Mouse (Mus musculus) large intestine, adult 2 months (tissue): Measurements from ENCODE around the gene Stx12. TPM values are rescaled to one million over a fixed set of nuclear protein-coding genes. Genes with fewer than 3 reads are reported as not detected.
"Not testable (repeated sequence)": the region's sequence is repeated elsewhere in the genome, so short reads cannot be mapped to it uniquely, and the experiment has no call there.

Source experiments
- DNase-seq: peaks from one replicate; pipeline ENCODE4 v3.0.0-alpha.2; 2012; ENCODE audit warnings: low read depth, low spot score
- WGBS: fragments of 180-500 bp; shearing (Covaris S2); methylation state at CpG from one replicate; pipeline ENCODE4 v1.1.7; 2018; 5-methylcytosine and 5-hydroxymethylcytosine counted together
- polyA plus RNA-seq: library from polyadenylated mRNA; depleted of rRNA; stranded (reverse); fragments of >200 nt; gene quantifications from 2 replicates; pipeline ENCODE4 v1.2.3, GENCODE M21; 2012; rRNA removed

Gene Stx12
- polyA plus RNA-seq = 20.1 and 33.5 TPM in 2 replicates

DNA sequence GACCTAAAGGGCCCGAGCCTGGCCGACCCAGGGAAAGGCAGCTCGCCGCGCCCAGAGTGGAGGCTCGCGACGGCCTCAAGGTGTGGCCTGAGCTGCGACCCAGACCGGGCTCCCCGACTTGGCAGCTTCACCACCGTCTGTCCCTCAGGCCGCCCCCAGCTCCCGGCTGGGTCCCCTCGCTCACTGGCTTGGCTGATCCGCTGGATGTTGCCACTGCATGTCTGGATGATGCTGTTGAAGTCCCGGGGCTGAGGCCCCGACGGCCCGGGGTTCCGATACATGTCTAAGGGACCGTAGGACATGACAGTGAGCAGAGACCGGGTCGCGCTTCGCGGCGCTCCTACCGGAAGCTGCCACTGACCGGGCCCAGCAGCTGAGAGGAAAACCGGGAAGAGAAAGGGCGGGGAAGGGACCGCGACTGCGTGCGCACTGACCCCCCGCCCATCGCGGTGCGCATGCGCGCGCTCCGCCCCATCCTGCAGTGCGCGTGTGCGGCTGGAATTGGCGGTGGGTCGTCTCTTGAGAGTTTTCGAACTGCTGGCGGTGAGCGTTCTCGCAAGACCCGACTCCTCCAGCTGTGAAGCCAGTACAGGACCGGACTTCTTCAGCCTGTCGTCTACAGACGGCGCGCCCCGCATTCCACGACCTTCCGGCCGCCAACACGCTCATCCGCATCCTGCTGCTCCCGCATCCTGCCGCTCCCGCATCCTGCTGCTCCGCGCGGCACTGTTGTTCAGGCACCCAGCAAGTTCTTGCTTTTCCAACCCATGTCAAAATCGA, at the start of gene Stx12:
Gene Stx12, minus strand, starts transcription at position 446 of the 780 bp plus-strand sequence.
- WGBS = under 1% methylated on average over 72 of the region's 72 CpGs
- DNase-seq = peak; percentile 57

DNA sequence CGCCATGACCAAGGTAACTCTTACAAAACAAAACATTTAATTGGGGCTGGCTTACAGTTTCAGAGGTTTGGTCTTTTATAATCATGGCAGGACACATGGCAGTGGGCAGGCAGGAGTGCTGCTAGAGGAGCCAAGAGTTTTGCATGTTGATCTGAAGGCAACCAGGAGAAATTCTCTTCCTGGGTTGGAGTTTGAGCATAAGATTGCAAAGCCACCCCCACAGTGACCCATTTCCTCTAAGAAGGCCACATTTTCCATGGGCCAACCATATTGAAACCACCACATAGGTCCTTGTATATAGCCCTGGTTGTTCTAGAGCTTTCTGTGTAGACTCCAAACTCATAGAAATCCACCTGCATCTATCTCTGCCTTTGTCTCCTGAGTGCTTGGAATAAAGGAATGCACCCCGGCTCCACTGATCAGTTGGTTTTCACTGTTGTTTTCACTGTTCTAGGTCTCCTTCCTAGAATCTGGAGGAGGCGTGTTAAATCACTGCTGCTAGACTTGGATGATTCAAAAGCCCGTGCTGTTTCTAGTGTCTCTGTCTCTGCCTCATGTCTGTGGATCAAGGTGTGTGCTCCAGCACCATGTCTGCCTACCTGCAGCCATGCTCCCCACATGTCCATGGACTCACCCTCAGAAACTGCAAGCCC, 48.6 kb upstream of the Stx12 start:
- DNase-seq = no peak
- 86% methylated on average over 4 of the region's 4 CpGs for WGBS

DNA sequence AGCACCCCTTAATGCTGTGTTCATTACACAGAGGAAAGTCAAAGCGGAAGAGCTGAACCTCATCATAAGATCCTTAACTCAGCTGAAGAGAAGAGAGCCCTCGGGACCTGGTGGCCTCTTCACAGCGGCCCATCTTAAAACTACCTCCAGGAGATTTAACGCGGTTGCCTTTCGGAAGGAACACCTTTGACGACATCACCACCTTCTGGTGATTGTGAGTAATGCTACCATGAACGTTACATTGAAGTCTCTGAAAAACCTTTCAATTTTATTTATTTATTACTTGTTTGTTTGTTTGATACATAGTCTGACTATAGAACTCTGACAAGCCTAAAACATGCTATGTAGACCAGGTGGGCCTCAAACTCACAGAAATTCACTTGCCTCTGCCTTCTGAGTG, 46.5 kb upstream of the Stx12 start:
- no peak for DNase-seq
- 10% methylated on average over 8 of the region's 8 CpGs for WGBS

- not testable (repeated sequence) for DNase-seq
- WGBS = 38% methylated on average over 2 of the region's 2 CpGs
These were observed 42.2 kb upstream of the Stx12 start for GRCm38 (mm10) chr4:132926520-132926919.

DNA sequence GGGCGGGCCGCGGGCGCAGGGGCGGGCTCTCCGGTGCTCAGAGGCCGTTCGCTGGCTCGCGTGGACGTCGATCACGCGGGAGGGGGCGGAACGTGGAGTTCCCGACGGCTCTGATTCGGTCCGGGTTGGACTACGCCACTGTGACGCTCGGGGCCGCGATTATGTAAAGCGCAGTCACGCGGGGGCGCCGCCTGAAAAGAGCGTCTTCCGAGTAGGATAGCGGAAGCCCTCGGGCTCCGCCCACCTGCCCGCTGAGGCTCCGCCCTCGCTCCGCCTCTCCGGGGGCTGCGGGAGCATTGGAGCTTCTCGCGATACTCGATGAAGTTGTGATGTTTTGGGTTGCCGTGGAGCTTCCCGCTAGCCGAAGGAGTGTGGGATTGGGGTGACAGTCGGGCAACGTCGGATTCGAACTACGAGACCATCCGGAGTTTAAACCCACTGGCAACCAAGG, 38.3 kb upstream of the Stx12 start, which contains the start of gene Fam76a:
Gene Fam76a, minus strand, starts transcription at position 1 of the 451 bp plus-strand sequence.
- DNase-seq = peak; percentile 95
- 2% methylated on average over 49 of the region's 53 CpGs for WGBS

DNA sequence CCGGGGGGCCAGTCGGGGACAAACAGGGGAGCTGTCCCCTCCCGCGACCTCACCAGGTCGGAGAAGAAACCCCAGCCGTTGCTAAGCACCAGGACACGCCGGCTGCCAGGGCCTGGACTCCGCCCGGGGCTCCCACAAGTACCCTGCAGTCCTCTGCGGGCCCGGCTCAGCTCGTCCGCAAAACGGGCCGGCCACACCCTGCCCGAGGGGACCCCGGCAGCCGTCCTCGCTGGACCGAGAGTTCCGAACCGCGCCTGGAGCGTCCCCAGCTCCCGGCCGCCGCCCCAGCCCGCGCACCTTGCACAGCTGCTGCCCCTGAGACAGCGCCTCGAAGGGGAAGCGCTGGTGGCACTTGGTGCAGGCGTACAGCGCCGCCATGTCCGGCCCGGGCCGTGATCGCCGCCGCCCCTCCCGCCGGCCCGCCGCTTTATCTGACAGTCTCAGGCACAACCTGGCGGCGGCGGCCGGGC, 37.8 kb upstream of the Stx12 start:
- WGBS = under 1% methylated on average over 50 of the region's 50 CpGs
- no peak for DNase-seq

DNA sequence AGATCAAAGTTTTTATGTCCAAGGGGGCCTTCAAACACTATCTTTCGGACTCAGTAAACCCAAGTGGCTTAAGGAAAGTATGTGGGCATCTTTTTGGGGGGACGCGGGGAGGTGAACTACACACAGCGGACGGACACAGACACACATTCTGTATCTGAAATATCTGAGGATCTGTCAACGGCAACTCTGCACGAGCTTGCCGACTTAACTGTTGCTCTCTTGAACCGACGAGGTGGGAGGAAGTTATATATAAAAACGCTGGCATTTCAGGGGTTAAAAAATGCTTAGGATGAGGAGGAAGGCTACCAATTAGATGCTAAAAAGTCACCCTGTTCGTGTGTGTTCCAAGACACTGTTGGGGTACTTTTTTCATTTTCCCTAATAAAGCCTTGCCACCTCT, 37.2 kb upstream of the Stx12 start:
- DNase-seq = no peak
- 36% methylated on average over 12 of the region's 12 CpGs for WGBS

DNA sequence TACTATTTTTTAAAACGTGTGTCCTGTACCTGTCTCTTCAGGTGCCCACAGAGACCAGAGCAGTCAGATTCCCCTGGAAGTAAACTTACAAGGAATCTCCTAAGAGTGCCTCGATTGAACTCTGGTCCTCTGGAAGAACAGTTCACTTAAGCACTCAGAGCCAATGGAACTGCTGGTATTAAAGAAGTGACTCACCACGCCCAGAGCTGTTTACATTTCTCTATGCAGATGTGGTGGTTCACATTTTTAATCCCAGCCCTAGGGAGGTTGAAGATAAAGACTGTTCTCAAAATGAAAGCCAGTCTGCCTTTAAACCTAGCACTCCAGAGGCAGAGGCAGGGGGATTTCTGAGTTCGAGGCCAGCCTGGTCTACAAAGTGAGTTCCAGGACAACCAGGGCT, 35.9 kb upstream of the Stx12 start:
- WGBS = 64% methylated on average over 4 of the region's 4 CpGs

DNA sequence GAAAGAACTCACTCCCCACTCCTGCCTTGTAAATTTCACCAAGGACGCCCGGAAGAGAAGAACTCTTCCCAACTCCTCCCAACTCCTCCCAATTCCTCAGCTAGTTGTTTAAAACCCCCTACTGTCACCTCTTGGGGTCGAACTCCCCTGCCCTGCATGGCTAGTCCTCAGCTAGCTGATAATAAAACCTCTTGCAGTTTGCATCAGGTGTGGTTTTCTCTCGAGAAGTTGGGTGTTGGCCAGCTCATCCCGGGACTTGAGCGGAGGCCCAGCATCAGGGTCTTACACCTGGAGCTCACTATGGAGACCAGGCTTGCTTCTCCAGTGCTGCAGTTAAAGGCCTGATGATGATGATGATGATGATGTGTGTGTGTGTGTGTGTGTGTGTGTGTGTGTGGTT, 34.2 kb upstream of the Stx12 start:
- 73% methylated on average over 6 of the region's 6 CpGs for WGBS
- not testable (repeated sequence) for DNase-seq

More for the DNA sequence above, 35.9 kb upstream of the Stx12 start:
- no peak for DNase-seq

GRCm38 (mm10) chr4:132912156-132912555, 27.8 kb upstream of the Stx12 start:
- WGBS = 91% methylated on average over 6 of the region's 6 CpGs
- DNase-seq = no peak

- 86% methylated on average over 5 of the region's 5 CpGs for WGBS
- DNase-seq = no peak
These were observed 21.6 kb upstream of the Stx12 start for GRCm38 (mm10) chr4:132905843-132906360.

DNA sequence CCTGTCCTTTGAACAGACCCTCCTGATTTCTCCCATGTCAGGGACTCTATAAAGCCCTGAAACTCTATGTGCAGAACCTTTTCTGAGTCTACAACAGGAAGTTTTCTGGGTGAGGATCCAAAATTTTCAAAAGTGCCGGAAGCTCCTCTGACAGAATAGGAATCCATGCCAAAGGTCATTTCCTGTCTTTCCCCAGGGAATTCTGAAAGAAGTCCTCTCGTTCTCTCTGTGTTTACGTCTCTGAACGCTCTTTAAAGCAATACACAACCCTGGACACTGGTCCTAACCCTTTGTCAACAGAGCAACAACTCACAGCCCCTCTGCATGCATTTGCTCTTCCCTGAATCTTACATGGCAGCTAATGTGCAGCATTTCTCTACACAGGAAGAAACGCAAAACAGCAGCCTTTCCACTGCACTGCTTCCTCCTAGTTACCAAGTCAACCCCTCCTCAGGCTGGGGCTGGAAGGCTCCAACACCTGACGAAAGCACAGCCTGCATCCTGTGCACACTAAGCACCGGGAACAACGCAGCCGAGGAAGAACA, 20.5 kb upstream of the Stx12 start:
- WGBS = 67% methylated on average over 9 of the region's 9 CpGs
- no peak for DNase-seq

GRCm38 (mm10) chr4:132904071-132904470, 19.8 kb upstream of the Stx12 start:
- no peak for DNase-seq
- 77% methylated on average over 2 of the region's 2 CpGs for WGBS

GRCm38 (mm10) chr4:132898197-132898596, 13.9 kb upstream of the Stx12 start:
- no peak for DNase-seq
- 68% methylated on average over 9 of the region's 9 CpGs for WGBS

DNA sequence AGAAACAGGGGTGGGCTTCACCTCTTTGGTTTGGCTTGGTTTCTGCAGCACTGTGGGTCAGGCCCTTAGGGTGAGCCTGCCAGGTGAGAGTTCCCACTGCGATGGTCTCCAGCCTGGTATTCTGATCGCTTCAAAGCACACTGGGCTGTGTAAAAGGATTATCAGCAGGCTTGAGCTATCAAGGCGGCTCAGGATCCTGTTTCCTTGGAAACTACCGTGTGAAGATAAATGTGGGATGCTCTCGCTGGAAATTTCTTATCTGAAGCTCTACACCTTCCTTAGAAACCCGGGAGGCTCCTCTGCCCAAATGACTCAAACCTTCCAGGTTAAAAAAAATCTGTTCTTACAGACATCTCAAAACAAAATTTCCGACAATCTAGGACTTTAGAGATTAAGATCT, 10.1 kb upstream of the Stx12 start:
- 35% methylated on average over 7 of the region's 7 CpGs for WGBS
- no peak for DNase-seq

DNA sequence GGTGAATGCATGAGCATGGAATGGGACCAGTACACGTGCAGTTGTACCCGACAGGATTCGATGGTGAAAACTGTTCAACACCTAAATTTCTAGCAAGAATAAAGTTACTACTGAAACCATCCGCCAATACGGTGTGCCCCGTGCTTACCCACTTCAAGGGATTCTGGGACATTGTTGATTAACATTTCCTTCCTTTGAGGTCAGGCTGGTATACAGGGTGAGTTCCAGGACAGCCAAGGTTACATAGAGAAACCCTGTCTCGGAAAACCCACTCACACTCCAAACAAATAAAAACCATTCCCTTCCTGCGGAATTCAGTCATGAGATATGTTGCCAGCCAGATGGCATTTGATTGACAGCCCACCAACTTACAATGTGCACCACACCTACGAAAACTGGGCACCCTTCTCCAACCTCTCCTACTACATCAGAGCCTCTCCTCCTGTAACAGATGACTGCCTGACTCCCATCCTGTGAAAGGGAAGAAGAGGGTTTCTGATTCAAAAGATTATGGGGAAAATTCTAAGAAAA, 600 bp upstream of the Stx12 start:
- WGBS = 5% methylated on average over 9 of the region's 9 CpGs
- DNase-seq = no peak

GRCm38 (mm10) chr4:132883561-132884063, 697 bp downstream of the Stx12 start:
- WGBS = under 1% methylated on average over 21 of the region's 21 CpGs
- no peak for DNase-seq

- WGBS = 51% methylated on average over 7 of the region's 7 CpGs
- DNase-seq = no peak
These were observed 9.8 kb downstream of the Stx12 start for GRCm38 (mm10) chr4:132874363-132875097.
